Comparison of ENCODE assay signal across 10 mouse cellular contexts in the genomic region with DNA sequence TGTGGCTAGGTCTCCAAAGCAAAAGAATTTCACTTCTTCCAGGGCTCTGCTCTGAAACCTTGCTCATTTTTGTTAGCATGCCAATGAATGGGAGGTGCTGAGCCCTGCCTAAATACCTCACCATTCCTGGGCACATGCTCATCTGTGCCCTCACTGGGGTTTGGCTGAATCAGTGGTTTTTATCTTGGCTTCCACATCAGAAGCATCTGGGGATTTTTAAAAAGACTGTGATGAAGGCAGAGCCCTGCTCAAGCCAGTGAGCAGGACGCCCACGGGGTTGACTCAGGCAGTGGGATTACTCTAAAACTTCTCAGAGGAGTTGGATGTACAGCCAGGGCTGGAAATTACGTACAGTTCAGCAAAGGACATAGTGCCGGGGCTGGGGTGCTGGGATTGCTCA. TPM values are rescaled to one million over a fixed set of nuclear protein-coding genes. Genes with fewer than 3 reads are reported as not detected.
DNase-seq lines count a peak whose midpoint lies in the region; ATAC-seq and TF ChIP-seq lines count a peak whose summit lies in the region.
"Had no signal": no experiment of that assay in that cellular context is flagged by ENCODE, and none has a peak within 500 bp of the region (broad histone marks: within the 10 kb centered on the region; RNA-seq: fewer than 3 reads in every experiment).

No protein-coding gene starts in this region.

- peak overlapping the region; percentile 41 for H3K27ac ChIP-seq in gastrocnemius, adult 2 months
- H3K27ac ChIP-seq in lung, embryonic 16.5 days (ENCODE audit: low read length): peak overlapping the region; percentile 27; the same call in 1 of the 2 replicates
- H3K27ac ChIP-seq: forebrain, embryonic 13.5 days had no signal

- intact Hi-C loops in gastrocnemius, adult 2 months (cut with DNase I): no loop called here

- no peak for ATAC-seq in lung, embryonic 16.5 days (ENCODE audit: low read depth)
- ATAC-seq in activated CD4-positive, CD25-positive, alpha-beta regulatory T cell, adult 4 months: peak; percentile 64
- peak; percentile 47 for ATAC-seq in megakaryocyte-erythroid progenitor cell, adult 5-6 weeks (replicated peaks; ENCODE audit: low FRiP score, low TSS enrichment, poor library complexity, severe bottlenecking)
- ATAC-seq in megakaryocyte, adult 5-6 weeks (ENCODE audit: poor library complexity, severe bottlenecking): no peak
- ATAC-seq: forebrain, embryonic 13.5 days had no signal

- peaks cover 4% of the 10 kb centered on the region for H3K9me3 ChIP-seq in lung, embryonic 16.5 days (ENCODE audit: control insufficient read depth, low read length)
- H3K9me3 ChIP-seq: forebrain, embryonic 13.5 days had no signal

- peak; percentile 42 for DNase-seq in gastrocnemius, adult 2 months
- DNase-seq in gastrocnemius, postnatal 4 days (ENCODE audit: low spot score in 2 of 2): no peak
- DNase-seq in lung, postnatal 36 days: no peak
- DNase-seq in kidney, postnatal 36 days: no peak
- DNase-seq: heart, postnatal 4 days had no signal

- WGBS in lung, embryonic 16.5 days: 83% methylated on average over 4 of the region's 4 CpGs

- H3K27me3 ChIP-seq in lung, embryonic 16.5 days (ENCODE audit: control insufficient read depth, insufficient read depth, low read depth, low read length): no peaks in the 10 kb centered on the region
- H3K27me3 ChIP-seq: forebrain, embryonic 13.5 days had no signal

- no peak overlapping the region for H3K9ac ChIP-seq in lung, embryonic 16.5 days (ENCODE audit: low read length)
- H3K9ac ChIP-seq: forebrain, embryonic 13.5 days had no signal

- no peak overlapping the region for H3K4me2 ChIP-seq in lung, embryonic 16.5 days (ENCODE audit: low read depth, low read length)
- H3K4me2 ChIP-seq: forebrain, embryonic 13.5 days had no signal

- peaks cover 17% of the 10 kb centered on the region for H3K36me3 ChIP-seq in lung, embryonic 16.5 days (ENCODE audit: control insufficient read depth, insufficient read depth, low read length)

- no peak for TF ChIP-seq CTCF in gastrocnemius, adult 2 months (IDR thresholded peaks at IDR 0.05)

- peaks cover 21% of the 10 kb centered on the region for H3K4me1 ChIP-seq in lung, embryonic 16.5 days (replicated peaks; ENCODE audit: control insufficient read depth, insufficient read depth, low read length)

- no peak overlapping the region for H3K4me3 ChIP-seq in gastrocnemius, adult 2 months
- no peak overlapping the region for H3K4me3 ChIP-seq in lung, embryonic 16.5 days (ENCODE audit: low read length)
- H3K4me3 ChIP-seq: forebrain, embryonic 13.5 days had no signal

RNA-seq across cellular contexts. Expression of gene Tgfbr2, which starts 22.3 kb away (rescaled TPM):
- total RNA-seq in gastrocnemius, adult 2 months (2021): 10 to 100 TPM; 18.4 to 23.5 TPM
- total RNA-seq in gastrocnemius, postnatal 4 days (2021): 10 to 100 TPM; 69.6 to 71.1 TPM
- 58.0 and 58.2 TPM in 2 replicates for polyA plus RNA-seq in lung, embryonic 16.5 days (2015; fragmentation: Nextera tagmentation; extraction: Ambion mirVana)
- polyA plus RNA-seq in activated CD4-positive, CD25-positive, alpha-beta regulatory T cell, adult 4 months (2017; shearing (Covaris generic)): 10 to 100 TPM; 22.9 to 28.0 TPM
- 5.9 and 9.5 TPM in 2 replicates for total RNA-seq in megakaryocyte-erythroid progenitor cell, adult 5-6 weeks (2014; fragmentation: Nextera tagmentation)
- 7.0 and 12.4 TPM in 2 replicates for total RNA-seq in megakaryocyte-erythroid progenitor cell, adult 5-6 weeks (2017)
- total RNA-seq in megakaryocyte, adult 5-6 weeks (2015): 16.9 and 18.4 TPM in 2 replicates
- total RNA-seq in megakaryocyte, adult 5-6 weeks (2017): 14.8 and 18.9 TPM in 2 replicates

Comparison
In these comparisons a context has a peak if more than half of its experiments do, and no peak if none do; other contexts are left out.
1. ATAC-seq: peak in activated CD4-positive, CD25-positive, alpha-beta regulatory T cell, adult 4 months (single experiment) and megakaryocyte-erythroid progenitor cell, adult 5-6 weeks (single experiment); none in lung, embryonic 16.5 days (single experiment) and megakaryocyte, adult 5-6 weeks (single experiment).